Mouse (Mus musculus) hindbrain, embryonic 11.5 days (tissue): ENCODE data around the gene Spata48. TPM values are rescaled to one million over a fixed set of nuclear protein-coding genes. Genes with fewer than 3 reads are reported as not detected.

Experiments used
- ATAC-seq: fragments of 200-750 bp; cut with Nextera tagmentation; 2 replicates; pipeline ENCODE4 v1.8.0; 2017; ENCODE audit warnings: mild to moderate bottlenecking, moderate TSS enrichment, moderate library complexity; ENCODE audit not compliant: low FRiP score
- DNase-seq: peaks from one replicate; pipeline ENCODE4 v3.0.0-alpha.2; 2015; ENCODE audit warnings: low spot score
- H3K27ac ChIP-seq: fragments of 300-500 bp; sonication (generic); 2 replicates; pipeline ENCODE4 v1.5.1; 2014; ENCODE audit warnings: mild to moderate bottlenecking, low read depth, low read length
- H3K27me3 ChIP-seq: fragments of 300-500 bp; sonication (generic); 2 replicates; pipeline ENCODE4 v1.6.1; 2014; ENCODE audit warnings: mild to moderate bottlenecking, low read length, moderate library complexity, mixed read lengths; ENCODE audit not compliant: control insufficient read depth, insufficient read depth
- H3K36me3 ChIP-seq: fragments of 300-500 bp; sonication (generic); 2 replicates; pipeline ENCODE4 v1.6.1; 2014; ENCODE audit warnings: mild to moderate bottlenecking, low read length, moderate library complexity, mixed read lengths; ENCODE audit not compliant: control insufficient read depth, insufficient read depth
- H3K4me1 ChIP-seq: fragments of 300-500 bp; sonication (generic); replicated peaks from 2 replicates; pipeline ENCODE4 v1.6.1; 2014; ENCODE audit warnings: low read length, mixed read lengths; ENCODE audit not compliant: control insufficient read depth, insufficient read depth
- H3K4me2 ChIP-seq: fragments of 300-500 bp; sonication (generic); replicated peaks from 2 replicates; pipeline ENCODE4 v1.6.1; 2014; ENCODE audit warnings: mild to moderate bottlenecking, low read depth, low read length
- H3K4me3 ChIP-seq: fragments of 300-500 bp; sonication (generic); 2 replicates; pipeline ENCODE4 v1.5.1; 2014; ENCODE audit warnings: low read depth, low read length
- H3K9ac ChIP-seq: fragments of 300-500 bp; sonication (generic); 2 replicates; pipeline ENCODE4 v1.6.1; 2014; ENCODE audit warnings: low read depth, low read length
- H3K9me3 ChIP-seq: fragments of 300-500 bp; sonication (generic); 2 replicates; pipeline ENCODE4 v1.6.1; 2016; ENCODE audit warnings: low read length; ENCODE audit not compliant: control insufficient read depth
- WGBS: fragments of 180-500 bp; shearing (Covaris S2); extraction: QIAGEN DNeasy Blood & Tissue Kit; methylation state at CpG from one replicate; pipeline ENCODE4 v1.1.7; 2014; 5-methylcytosine and 5-hydroxymethylcytosine counted together
- polyA plus RNA-seq: library from polyadenylated mRNA; unstranded; fragments of >200 nt; fragmentation: Nextera tagmentation; extraction: Ambion mirVana; gene quantifications from 2 replicates; pipeline ENCODE4 v1.2.1, GENCODE M21; 2014

Spata48 gene
- 1.6 and 1.7 TPM in 2 replicates for polyA plus RNA-seq

GRCm38 (mm10) chr11:11461635-11462560 lies at the start of gene Spata48, which contains the start of gene Zpbp:
Spata48 (plus strand) TSS chr11:11462094.
Zpbp (minus strand) TSS chr11:11462408.
- no peaks in the 10 kb centered on the region for H3K9me3 ChIP-seq
- no peaks in the 10 kb centered on the region for H3K27me3 ChIP-seq
- peak within 1 kb of the TSS; percentile 31; the same call in 1 of the 2 replicates for H3K27ac ChIP-seq
- peak; percentile 98 for ATAC-seq
- peak within 1 kb of the TSS; percentile 50 for H3K4me3 ChIP-seq
- peak; percentile 94 for DNase-seq
- peak within 1 kb of the TSS; percentile 66 for H3K9ac ChIP-seq
- 4% methylated on average over 65 of the region's 66 CpGs for whole genome bisulfite sequencing
- peak within 1 kb of the TSS; percentile 68 for H3K4me2 ChIP-seq
- no peaks in the 10 kb centered on the region for H3K4me1 ChIP-seq
- no peaks in the 10 kb centered on the region for H3K36me3 ChIP-seq

- 91% methylated on average over 5 of the region's 5 CpGs for WGBS
- Histone ChIP-seq H3K4me1 (no peaks in the 10 kb centered on the region), H3K36me3 (no peaks in the 10 kb centered on the region), H3K9me3 (no peaks in the 10 kb centered on the region), H3K9ac (no peak overlapping the region), H3K4me3 (no peak overlapping the region), H3K27ac (no peak overlapping the region), H3K4me2 (no peak overlapping the region), H3K27me3 (no peaks in the 10 kb centered on the region)
- no peak for ATAC-seq
- no peak for DNase-seq
Observed at GRCm38 (mm10) chr11:11414188-11414587, 47.7 kb upstream of the Spata48 start.

GRCm38 (mm10) chr11:11417356-11417755 lies 44.5 kb upstream of the Spata48 start:
- WGBS: 79% methylated on average over 2 of the region's 2 CpGs
- no peak for ATAC-seq
- no peak overlapping the region for H3K4me3 ChIP-seq
- H3K9me3 ChIP-seq: no peaks in the 10 kb centered on the region
- no peak overlapping the region for H3K9ac ChIP-seq
- DNase-seq: no peak
- no peaks in the 10 kb centered on the region for H3K36me3 ChIP-seq
- no peak overlapping the region for H3K27ac ChIP-seq
- H3K4me1 ChIP-seq: no peaks in the 10 kb centered on the region
- no peak overlapping the region for H3K4me2 ChIP-seq
- no peaks in the 10 kb centered on the region for H3K27me3 ChIP-seq

- Histone ChIP-seq H3K9me3 (no peaks in the 10 kb centered on the region), H3K4me3 (no peak overlapping the region), H3K27ac (no peak overlapping the region), H3K27me3 (no peaks in the 10 kb centered on the region), H3K9ac (no peak overlapping the region), H3K4me1 (no peaks in the 10 kb centered on the region), H3K36me3 (no peaks in the 10 kb centered on the region), H3K4me2 (no peak overlapping the region)
- peak; percentile 27 for DNase-seq
- ATAC-seq: peak; percentile 43; the same call in 1 of the 2 replicates
- WGBS: 41% methylated on average over 2 of the region's 2 CpGs
Observed at GRCm38 (mm10) chr11:11455037-11455436, 6.9 kb upstream of the Spata48 start.

- Histone ChIP-seq H3K4me3 (peak overlapping the region; percentile 50), H3K9me3 (no peaks in the 10 kb centered on the region), H3K9ac (peak overlapping the region; percentile 66), H3K4me1 (no peaks in the 10 kb centered on the region), H3K36me3 (no peaks in the 10 kb centered on the region), H3K4me2 (peak overlapping the region; percentile 68), H3K27me3 (no peaks in the 10 kb centered on the region), H3K27ac (0 out of 2 replicates have a peak overlapping the region, but pooled peaks have one; percentile 31)
- no peak for DNase-seq
- 84% methylated on average over 5 of the region's 5 CpGs for WGBS
- no peak; the same call in 1 of the 2 replicates for ATAC-seq
Observed at GRCm38 (mm10) chr11:11462561-11462890, 632 bp downstream of the Spata48 start.

GRCm38 (mm10) chr11:11468924-11469323 lies 7.0 kb downstream of the Spata48 start:
- no peaks in the 10 kb centered on the region for H3K4me1 ChIP-seq
- no peak overlapping the region for H3K27ac ChIP-seq
- no peak overlapping the region for H3K4me2 ChIP-seq
- no peak for DNase-seq
- no peaks in the 10 kb centered on the region for H3K36me3 ChIP-seq
- no peaks in the 10 kb centered on the region for H3K9me3 ChIP-seq
- H3K4me3 ChIP-seq: no peak overlapping the region
- no peaks in the 10 kb centered on the region for H3K27me3 ChIP-seq
- no peak for ATAC-seq
- H3K9ac ChIP-seq: no peak overlapping the region

GRCm38 (mm10) chr11:11484378-11484777 lies 22.5 kb downstream of the Spata48 start:
- DNase-seq (no peak), ATAC-seq (no peak)
- Histone ChIP-seq H3K9ac (no peak overlapping the region), H3K4me3 (no peak overlapping the region), H3K4me1 (no peaks in the 10 kb centered on the region), H3K9me3 (no peaks in the 10 kb centered on the region), H3K27ac (no peak overlapping the region), H3K4me2 (no peak overlapping the region), H3K27me3 (no peaks in the 10 kb centered on the region), H3K36me3 (no peaks in the 10 kb centered on the region)
- 63% methylated on average over 8 of the region's 8 CpGs for WGBS

GRCm38 (mm10) chr11:11492044-11492443 lies 30.1 kb downstream of the Spata48 start:
- Histone ChIP-seq H3K4me1 (no peaks in the 10 kb centered on the region), H3K9ac (no peak overlapping the region), H3K4me2 (no peak overlapping the region), H3K4me3 (no peak overlapping the region), H3K27me3 (no peaks in the 10 kb centered on the region), H3K27ac (no peak overlapping the region), H3K9me3 (no peaks in the 10 kb centered on the region), H3K36me3 (no peaks in the 10 kb centered on the region)
- DNase-seq (no peak), ATAC-seq (no peak)
- WGBS: 69% methylated on average over 5 of the region's 5 CpGs

GRCm38 (mm10) chr11:11495697-11496096 lies 33.8 kb downstream of the Spata48 start:
- ATAC-seq (no peak), DNase-seq (no peak)
- H3K27ac ChIP-seq: no peak overlapping the region
- no peak overlapping the region for H3K4me3 ChIP-seq
- H3K36me3 ChIP-seq: no peaks in the 10 kb centered on the region
- 98% methylated on average over 2 of the region's 2 CpGs for WGBS
- no peaks in the 10 kb centered on the region for H3K4me1 ChIP-seq
- no peaks in the 10 kb centered on the region for H3K9me3 ChIP-seq
- no peak overlapping the region for H3K9ac ChIP-seq
- H3K27me3 ChIP-seq: no peaks in the 10 kb centered on the region
- no peak overlapping the region for H3K4me2 ChIP-seq
